ENCODE assay signal across 8 mouse cellular contexts in genomic region chr14:76414122-76414861, GRCm38 (mm10). TPM values are rescaled to one million over a fixed set of nuclear protein-coding genes. Genes with fewer than 3 reads are reported as not detected.
DNase-seq lines count a peak whose midpoint lies in the region; ATAC-seq and TF ChIP-seq lines count a peak whose summit lies in the region.

No protein-coding gene starts in this region.

- peak overlapping the region; percentile 91 for H3K4me2 ChIP-seq in forebrain, embryonic 14.5 days (ENCODE audit: low read length)
- H3K4me2 ChIP-seq in liver, embryonic 16.5 days (ENCODE audit: low read depth, low read length): peak overlapping the region; percentile 80
- peak overlapping the region; percentile 93 for H3K4me2 ChIP-seq in neural tube, embryonic 12.5 days (replicated peaks)
- H3K4me2 ChIP-seq in stomach, postnatal 0 days (replicated peaks; ENCODE audit: low read depth): peak overlapping the region; percentile 86

- H3K27me3 ChIP-seq in forebrain, embryonic 14.5 days (replicated peaks; ENCODE audit: control insufficient read depth, insufficient read depth, low read length): no peaks in the 10 kb centered on the region
- H3K27me3 ChIP-seq in liver, embryonic 16.5 days (ENCODE audit: control insufficient read depth, insufficient read depth, low read depth, low read length): peaks cover 37% of the 10 kb centered on the region
- no peaks in the 10 kb centered on the region for H3K27me3 ChIP-seq in neural tube, embryonic 12.5 days (replicated peaks)
- H3K27me3 ChIP-seq in stomach, postnatal 0 days (ENCODE audit: control insufficient read depth, insufficient read depth, low read length): no peaks in the 10 kb centered on the region

- peak; percentile 75 for ATAC-seq in CD4-positive, CD25-positive, alpha-beta regulatory T cell, adult 4 months
- peak; percentile 94 for ATAC-seq in forebrain, embryonic 14.5 days
- ATAC-seq in liver, embryonic 16.5 days (ENCODE audit: low read depth): peak; percentile 76
- ATAC-seq in neural tube, embryonic 12.5 days (ENCODE audit: low FRiP score, low read depth): peak; percentile 96
- peak; percentile 94 for ATAC-seq in stomach, postnatal 0 days (ENCODE audit: low FRiP score, low TSS enrichment)

- peak overlapping the region; percentile 99 for H3K9ac ChIP-seq in forebrain, embryonic 14.5 days (ENCODE audit: low read length)
- peak overlapping the region; percentile 60 for H3K9ac ChIP-seq in liver, embryonic 16.5 days (ENCODE audit: low read depth, low read length)
- H3K9ac ChIP-seq in neural tube, embryonic 12.5 days: peak overlapping the region; percentile 100
- H3K9ac ChIP-seq in stomach, postnatal 0 days (ENCODE audit: low read length): peak overlapping the region; percentile 90

- peak; percentile 27; the same call in 1 of the 2 replicates for TF ChIP-seq CTCF in stomach, postnatal 0 days (IDR thresholded peaks at IDR 0.05; ENCODE audit: low read depth)

- peaks cover 28% of the 10 kb centered on the region for H3K4me1 ChIP-seq in forebrain, embryonic 14.5 days (ENCODE audit: control insufficient read depth, insufficient read depth, low read length)
- H3K4me1 ChIP-seq in liver, embryonic 16.5 days (ENCODE audit: control insufficient read depth, low read depth, low read length): no peaks in the 10 kb centered on the region; the same call in 1 of the 2 replicates
- H3K4me1 ChIP-seq in neural tube, embryonic 12.5 days: peaks cover 33% of the 10 kb centered on the region
- H3K4me1 ChIP-seq in stomach, postnatal 0 days (replicated peaks; ENCODE audit: control insufficient read depth, insufficient read depth): no peaks in the 10 kb centered on the region

- peak; percentile 54 for DNase-seq in c-Kit-positive CD71-positive TER-119-negative erythroid progenitor cells, embryonic 14.5 days (ENCODE audit: low read depth)
- peak; percentile 99 for DNase-seq in forebrain, embryonic 14.5 days (ENCODE audit: low spot score)
- peak; percentile 96 to 98 for DNase-seq in heart, postnatal 14 days
- peak; percentile 50 for DNase-seq in large intestine, adult 2 months (ENCODE audit: low read depth, low spot score)
- DNase-seq in stomach, postnatal 0 days (ENCODE audit: low spot score): peak; percentile 98

- no peaks in the 10 kb centered on the region for H3K9me3 ChIP-seq in forebrain, embryonic 14.5 days (replicated peaks; ENCODE audit: control insufficient read depth, low read length)
- no peaks in the 10 kb centered on the region for H3K9me3 ChIP-seq in liver, embryonic 16.5 days (replicated peaks; ENCODE audit: control insufficient read depth, low read length)
- H3K9me3 ChIP-seq in neural tube, embryonic 12.5 days: no peaks in the 10 kb centered on the region
- no peaks in the 10 kb centered on the region for H3K9me3 ChIP-seq in stomach, postnatal 0 days (ENCODE audit: control insufficient read depth, low read length)

- H3K27ac ChIP-seq in forebrain, embryonic 14.5 days (ENCODE audit: low read depth, low read length): peak overlapping the region; percentile 100
- no peak overlapping the region for H3K27ac ChIP-seq in liver, embryonic 16.5 days (ENCODE audit: low read length)
- peak overlapping the region; percentile 100 for H3K27ac ChIP-seq in neural tube, embryonic 12.5 days
- H3K27ac ChIP-seq in stomach, postnatal 0 days (replicated peaks): peak overlapping the region; percentile 98

- intact Hi-C loops in heart, postnatal 14 days (cut with DNase I): loop anchor here (2.0 to 5.0 kb wide), 2 partner anchors 97 to 261 kb away; no protein-coding TSS in a partner anchor

- H3K4me3 ChIP-seq in forebrain, embryonic 14.5 days (ENCODE audit: low read depth, low read length): peak overlapping the region; percentile 89
- H3K4me3 ChIP-seq in liver, embryonic 16.5 days (ENCODE audit: low read depth, low read length): peak overlapping the region; percentile 65
- H3K4me3 ChIP-seq in neural tube, embryonic 12.5 days: peak overlapping the region; percentile 100
- peak overlapping the region; percentile 86 for H3K4me3 ChIP-seq in stomach, postnatal 0 days (ENCODE audit: low read depth, low read length)

- no peak for TF ChIP-seq EP300 in stomach, postnatal 0 days (optimal IDR thresholded peaks at IDR 0.05)

- WGBS in forebrain, embryonic 14.5 days: under 1% methylated on average over 56 of the region's 81 CpGs
- 1% methylated on average over 74 of the region's 81 CpGs for WGBS in large intestine, adult 2 months
- WGBS in liver, embryonic 16.5 days (ENCODE audit: insufficient replicate concordance): under 1% methylated on average over 80 of the region's 81 CpGs
- under 1% methylated on average over 72 of the region's 81 CpGs for WGBS in neural tube, embryonic 12.5 days
- under 1% methylated on average over 59 of the region's 81 CpGs for WGBS in stomach, postnatal 0 days

- H3K36me3 ChIP-seq in forebrain, embryonic 14.5 days (ENCODE audit: control insufficient read depth, insufficient read depth, low read length): peaks cover 25% of the 10 kb centered on the region
- H3K36me3 ChIP-seq in liver, embryonic 16.5 days (ENCODE audit: control insufficient read depth, insufficient read depth): no peaks in the 10 kb centered on the region
- H3K36me3 ChIP-seq in neural tube, embryonic 12.5 days: peaks cover 25% of the 10 kb centered on the region
- H3K36me3 ChIP-seq in stomach, postnatal 0 days (ENCODE audit: control insufficient read depth, insufficient read depth, low read length): no peaks in the 10 kb centered on the region

RNA-seq across cellular contexts. Expression of gene Tsc22d1, which starts 0.5 kb away (rescaled TPM):
- polyA plus RNA-seq in CD4-positive, CD25-positive, alpha-beta regulatory T cell, adult 4 months (2017; shearing (Covaris generic)): 1 to 10 TPM; 9.0 to 9.2 TPM
- 854 and 922 TPM in 2 replicates for polyA plus RNA-seq in forebrain, embryonic 14.5 days (2014; fragmentation: Nextera tagmentation; extraction: Ambion mirVana)
- 100 to 1,000 TPM; 464 to 515 TPM for total RNA-seq in heart, postnatal 14 days (2021)
- 110 and 132 TPM in 2 replicates for polyA plus RNA-seq in large intestine, adult 2 months (2012; rRNA removed)
- 114 and 122 TPM in 2 replicates for polyA plus RNA-seq in liver, embryonic 16.5 days (2015; fragmentation: Nextera tagmentation; extraction: Ambion mirVana)
- polyA plus RNA-seq in neural tube, embryonic 12.5 days (2016; fragmentation: Nextera tagmentation; extraction: Ambion mirVana): 589 and 719 TPM in 2 replicates
- 310 and 313 TPM in 2 replicates for polyA plus RNA-seq in stomach, postnatal 0 days (2015; fragmentation: Nextera tagmentation; extraction: Ambion mirVana)

Comparison
In these comparisons a context has a peak if more than half of its experiments do, and no peak if none do; other contexts are left out.
1. RNA of gene Tsc22d1, which starts 0.5 kb away (polyA plus RNA-seq): 854 to 922 TPM in forebrain, embryonic 14.5 days, 589 to 719 TPM in neural tube, embryonic 12.5 days, 310 to 313 TPM in stomach, postnatal 0 days, 114 to 122 TPM in liver, embryonic 16.5 days and 110 to 132 TPM in large intestine, adult 2 months; 9.0 to 9.2 TPM in CD4-positive, CD25-positive, alpha-beta regulatory T cell, adult 4 months; every median in the first group is over 10 times any median in the second.
2. Peak in every context shown above with its lines, with median percentiles within 50 percentile points of each other: ATAC-seq, DNase-seq, H3K4me2 ChIP-seq, H3K4me3 ChIP-seq and H3K9ac ChIP-seq.